Mouse (Mus musculus): Measurements from ENCODE around the gene Gabra5. TPM values are rescaled to one million over a fixed set of nuclear protein-coding genes. Genes with fewer than 3 reads are reported as not detected.

Gabra5 gene
- polyA plus RNA-seq, 1 experiment from 2014 or later: 0.32 TPM

DNA sequence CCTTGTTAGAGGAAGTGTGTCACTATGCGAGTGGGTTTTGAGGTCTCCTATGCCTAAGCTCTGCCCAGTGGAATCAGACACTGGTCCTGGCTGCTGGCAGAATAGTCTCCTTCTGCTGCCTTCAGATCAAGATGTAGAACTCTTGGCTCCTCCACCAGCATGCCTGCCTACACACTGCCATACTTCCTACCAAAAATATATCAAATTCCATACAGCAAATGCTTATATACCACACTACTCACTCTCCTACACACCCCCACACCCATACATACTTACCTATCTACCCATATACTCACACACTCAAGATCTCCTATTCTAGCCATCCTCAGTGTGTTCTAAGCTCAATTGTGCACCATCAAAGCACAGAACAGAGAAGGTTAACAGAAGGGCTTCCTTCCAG is 38.5 kb downstream of the Gabra5 start:
- H3K9ac ChIP-seq: no peak overlapping the region
- H3K27me3 ChIP-seq: no peaks in the 10 kb centered on the region
- no peaks in the 10 kb centered on the region for H3K4me1 ChIP-seq
- H3K27ac ChIP-seq: no peak overlapping the region
- H3K9me3 ChIP-seq: no peaks in the 10 kb centered on the region
- no peaks in the 10 kb centered on the region for H3K36me3 ChIP-seq
- no peak overlapping the region for H3K4me2 ChIP-seq
- H3K4me3 ChIP-seq: no peak overlapping the region
- WGBS: 96% methylated on average over 1 of the region's 1 CpGs
- ATAC-seq (ENCODE audit: insufficient number of reproducible peaks, low FRiP score, low TSS enrichment, low read depth): no peak

DNA sequence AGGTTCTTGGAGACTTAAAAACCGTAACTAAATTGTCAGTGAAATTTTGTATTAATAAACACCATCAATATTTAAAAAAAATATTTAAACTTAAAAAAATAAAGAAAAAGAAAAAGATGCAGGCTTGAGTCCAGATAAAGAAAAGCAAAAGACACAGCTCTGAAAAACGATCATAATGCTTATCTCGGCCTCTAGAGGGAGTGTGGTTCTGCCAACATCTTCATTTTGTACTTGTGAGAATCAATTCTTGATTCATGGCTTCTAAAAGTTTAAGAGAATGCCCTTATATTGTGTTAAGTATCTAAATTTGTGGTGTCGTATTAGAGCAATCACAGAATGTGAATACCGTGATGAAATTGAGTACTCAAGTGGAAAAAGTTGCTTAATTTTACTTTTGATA is 49.5 kb downstream of the Gabra5 start:
- Histone ChIP-seq H3K27me3 (no peaks in the 10 kb centered on the region), H3K9me3 (no peaks in the 10 kb centered on the region), H3K4me1 (no peaks in the 10 kb centered on the region), H3K36me3 (no peaks in the 10 kb centered on the region), H3K9ac (no peak overlapping the region), H3K27ac (no peak overlapping the region), H3K4me2 (no peak overlapping the region), H3K4me3 (no peak overlapping the region)
- ATAC-seq (ENCODE audit: insufficient number of reproducible peaks, low FRiP score, low TSS enrichment, low read depth): no peak
- 62% methylated on average over 5 of the region's 5 CpGs for WGBS

DNA sequence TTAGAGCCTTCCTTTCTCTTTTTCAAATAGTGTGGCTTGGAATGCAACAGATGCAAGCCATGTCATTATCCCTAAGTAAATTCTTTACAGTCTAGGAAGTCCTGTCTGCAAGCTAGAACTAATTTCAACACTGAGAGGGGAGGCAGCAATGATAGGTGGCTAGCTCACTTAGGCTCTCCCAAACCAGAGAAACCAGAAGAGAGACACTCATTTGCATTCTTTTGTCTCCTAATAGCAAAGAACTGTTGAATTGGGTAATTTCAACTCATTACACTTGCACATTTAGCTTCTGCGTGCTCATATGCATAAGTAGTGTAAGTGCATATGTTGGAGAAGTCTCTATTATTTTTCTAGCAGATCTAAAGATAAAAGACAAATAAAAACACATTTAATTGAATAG is 61.6 kb downstream of the Gabra5 start:
- H3K36me3 ChIP-seq: no peaks in the 10 kb centered on the region
- H3K27me3 ChIP-seq: no peaks in the 10 kb centered on the region
- 71% methylated on average over 1 of the region's 1 CpGs for WGBS
- H3K4me1 ChIP-seq: no peaks in the 10 kb centered on the region
- ATAC-seq (ENCODE audit: insufficient number of reproducible peaks, low FRiP score, low TSS enrichment, low read depth): no peak
- no peak overlapping the region for H3K4me2 ChIP-seq
- H3K9ac ChIP-seq: no peak overlapping the region
- no peak overlapping the region for H3K27ac ChIP-seq
- H3K9me3 ChIP-seq: no peaks in the 10 kb centered on the region
- no peak overlapping the region for H3K4me3 ChIP-seq

DNA sequence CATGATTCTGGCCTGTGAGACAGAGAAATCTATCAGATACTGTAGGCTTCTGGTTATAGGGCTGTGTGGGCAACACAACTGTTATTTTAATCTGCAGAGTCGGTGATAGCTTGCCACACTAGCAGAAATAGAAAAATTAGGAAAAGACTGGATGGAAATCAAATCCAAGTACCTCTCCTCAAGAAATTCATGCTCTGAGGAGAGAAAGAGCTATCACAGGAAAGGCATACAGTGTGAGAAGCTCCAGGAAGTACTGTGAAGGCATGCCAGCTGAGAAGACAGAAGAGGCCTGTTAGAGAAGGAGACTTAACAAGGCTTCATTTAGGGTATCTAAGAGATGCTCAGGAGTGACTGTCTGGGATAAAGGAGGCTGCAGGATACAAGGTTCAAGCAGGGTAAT is 87.2 kb downstream of the Gabra5 start:
- Histone ChIP-seq H3K9ac (no peak overlapping the region), H3K4me3 (no peak overlapping the region), H3K9me3 (no peaks in the 10 kb centered on the region), H3K27me3 (no peaks in the 10 kb centered on the region), H3K27ac (no peak overlapping the region), H3K4me2 (no peak overlapping the region), H3K4me1 (no peaks in the 10 kb centered on the region), H3K36me3 (no peaks in the 10 kb centered on the region)
- 76% methylated on average over 1 of the region's 1 CpGs for WGBS
- ATAC-seq (ENCODE audit: insufficient number of reproducible peaks, low FRiP score, low TSS enrichment, low read depth): no peak

DNA sequence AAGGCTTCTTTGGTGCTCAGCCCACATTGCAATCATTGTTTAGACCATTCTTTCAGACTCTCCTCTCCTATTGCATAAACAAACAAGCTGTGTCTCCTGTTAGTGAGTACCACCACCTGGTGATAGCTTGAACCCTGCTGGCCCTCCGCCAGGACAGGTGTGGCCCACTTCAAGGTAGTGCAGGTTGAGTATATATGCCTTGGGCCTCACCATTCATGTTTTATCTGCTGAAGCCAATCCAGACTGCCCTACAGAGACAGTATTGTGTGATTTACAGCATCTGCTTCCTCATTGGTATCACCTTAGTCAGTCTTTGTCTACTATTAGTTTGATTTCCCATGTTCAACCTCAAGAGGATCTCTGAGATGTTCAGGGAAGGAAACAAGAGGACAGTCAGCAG is 88.8 kb downstream of the Gabra5 start:
- H3K27ac ChIP-seq: no peak overlapping the region
- H3K36me3 ChIP-seq: no peaks in the 10 kb centered on the region
- H3K4me2 ChIP-seq: no peak overlapping the region
- H3K9ac ChIP-seq: no peak overlapping the region
- no peaks in the 10 kb centered on the region for H3K4me1 ChIP-seq
- no peaks in the 10 kb centered on the region for H3K9me3 ChIP-seq
- H3K4me3 ChIP-seq: no peak overlapping the region
- no peaks in the 10 kb centered on the region for H3K27me3 ChIP-seq
- no peak for ATAC-seq (ENCODE audit: insufficient number of reproducible peaks, low FRiP score, low TSS enrichment, low read depth)
- WGBS: 63% methylated on average over 1 of the region's 1 CpGs

DNA sequence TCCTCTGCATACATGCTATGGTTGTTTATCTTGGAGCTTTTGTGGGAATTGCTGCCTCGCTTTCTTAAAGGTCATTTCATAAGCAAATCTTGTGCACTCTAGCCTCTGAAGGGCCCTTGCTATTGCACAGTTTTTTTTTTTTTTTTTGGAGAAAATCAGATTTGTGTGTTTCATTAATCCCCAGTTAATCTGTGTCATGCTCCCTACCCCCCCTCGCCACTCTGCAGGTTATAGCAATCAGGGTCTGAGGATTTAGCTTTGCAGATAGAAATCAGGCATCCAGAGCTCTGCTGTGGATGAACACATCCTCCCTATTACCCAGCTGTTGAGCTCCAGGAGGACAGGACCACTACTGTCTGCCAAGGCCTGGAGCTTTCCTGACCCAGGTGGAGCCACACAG is 90.5 kb downstream of the Gabra5 start, which contains the start of gene Gabrb3:
Gabrb3 (plus strand) TSS at position 301 of the 400 bp plus-strand sequence.
- 88% methylated on average over 2 of the region's 2 CpGs for WGBS
- H3K4me2 ChIP-seq: no peak within 1 kb of the TSS
- no peak within 1 kb of the TSS for H3K27ac ChIP-seq
- no peaks in the 10 kb centered on the region for H3K9me3 ChIP-seq
- no peak within 1 kb of the TSS for H3K9ac ChIP-seq
- H3K27me3 ChIP-seq: no peaks in the 10 kb centered on the region
- ATAC-seq (ENCODE audit: insufficient number of reproducible peaks, low FRiP score, low TSS enrichment, low read depth): no peak
- no peak within 1 kb of the TSS for H3K4me3 ChIP-seq
- no peaks in the 10 kb centered on the region for H3K4me1 ChIP-seq
- no peaks in the 10 kb centered on the region for H3K36me3 ChIP-seq

DNA sequence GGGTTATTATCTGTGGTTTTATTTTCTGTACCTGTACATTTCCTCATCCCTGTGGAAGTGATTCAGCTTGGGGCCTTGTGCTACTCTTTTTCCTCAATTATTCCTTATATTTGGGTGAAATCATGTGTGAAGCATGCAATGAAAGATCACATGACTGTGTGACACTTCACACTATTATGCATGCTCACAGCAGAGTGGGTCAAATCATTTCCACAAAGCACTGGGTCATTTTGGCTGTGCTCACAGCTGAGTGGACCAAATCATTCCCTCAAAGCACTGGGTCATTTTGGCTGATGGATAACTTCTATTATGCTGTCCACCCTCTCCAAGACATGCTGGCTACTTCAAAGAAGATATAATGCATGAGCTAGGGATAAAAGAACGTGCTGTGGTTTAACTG is 97.0 kb downstream of the Gabra5 start:
- 47% methylated on average over 1 of the region's 1 CpGs for WGBS
- H3K27me3 ChIP-seq: no peaks in the 10 kb centered on the region

DNA sequence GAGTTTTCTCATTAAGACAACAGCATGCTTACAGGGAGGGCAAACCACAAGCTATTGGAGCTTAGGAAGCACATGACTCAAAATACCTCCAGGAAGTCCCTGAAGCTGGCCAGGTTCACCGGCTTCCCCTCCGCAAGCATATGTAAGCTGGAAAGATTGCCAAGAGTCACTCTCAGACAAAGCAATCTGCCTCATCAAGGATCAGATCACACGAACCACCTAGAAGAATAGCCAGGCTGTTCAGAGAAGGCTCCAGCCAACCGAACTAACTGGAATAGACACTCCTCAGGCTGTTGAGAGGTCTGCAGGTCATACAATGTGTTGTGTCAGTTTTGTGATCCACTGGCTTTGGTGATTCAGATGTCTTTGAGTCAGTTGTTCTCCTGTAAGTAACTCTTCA is 98.7 kb downstream of the Gabra5 start:
- Histone ChIP-seq H3K4me3 (no peak overlapping the region), H3K9me3 (no peaks in the 10 kb centered on the region), H3K4me1 (no peaks in the 10 kb centered on the region), H3K4me2 (no peak overlapping the region), H3K9ac (no peak overlapping the region), H3K36me3 (no peaks in the 10 kb centered on the region), H3K27ac (no peak overlapping the region), H3K27me3 (no peaks in the 10 kb centered on the region)
- ATAC-seq (ENCODE audit: insufficient number of reproducible peaks, low FRiP score, low TSS enrichment, low read depth): no peak
- 82% methylated on average over 4 of the region's 4 CpGs for WGBS

More for the DNA sequence above, 97.0 kb downstream of the Gabra5 start:
- Histone ChIP-seq H3K9ac (no peak overlapping the region), H3K36me3 (no peaks in the 10 kb centered on the region), H3K4me3 (no peak overlapping the region), H3K9me3 (no peaks in the 10 kb centered on the region), H3K4me1 (no peaks in the 10 kb centered on the region), H3K4me2 (no peak overlapping the region), H3K27ac (no peak overlapping the region)
- no peak for ATAC-seq (ENCODE audit: insufficient number of reproducible peaks, low FRiP score, low TSS enrichment, low read depth)

DNA sequence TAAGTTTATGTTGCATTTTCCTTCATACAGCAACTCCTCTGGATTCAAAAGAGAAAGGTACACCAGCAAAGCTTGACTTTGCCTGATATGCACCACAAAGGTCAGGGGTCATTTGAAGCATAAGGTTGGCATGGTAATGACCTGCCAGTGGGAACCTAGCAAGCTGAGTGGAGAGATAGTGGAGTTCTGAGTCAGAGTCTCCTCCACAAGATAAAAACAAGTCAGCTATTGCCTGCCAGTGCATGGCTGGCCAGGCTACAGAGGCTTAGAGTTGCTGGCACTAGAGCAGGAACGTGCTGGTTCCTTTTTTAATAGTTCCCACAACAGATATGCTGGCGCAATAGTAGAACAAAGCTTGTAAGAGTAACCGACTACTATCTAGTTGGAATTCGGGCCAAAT is 116.3 kb downstream of the Gabra5 start:
- H3K27me3 ChIP-seq: no peaks in the 10 kb centered on the region; the same call in 1 of the 2 replicates
- no peaks in the 10 kb centered on the region for H3K9me3 ChIP-seq
- no peak overlapping the region for H3K9ac ChIP-seq
- no peaks in the 10 kb centered on the region for H3K4me1 ChIP-seq
- H3K4me2 ChIP-seq: no peak overlapping the region
- H3K4me3 ChIP-seq: no peak overlapping the region
- H3K27ac ChIP-seq: no peak overlapping the region
- ATAC-seq (ENCODE audit: insufficient number of reproducible peaks, low FRiP score, low TSS enrichment, low read depth): no peak
- 80% methylated on average over 4 of the region's 4 CpGs for WGBS
- H3K36me3 ChIP-seq: no peaks in the 10 kb centered on the region

DNA sequence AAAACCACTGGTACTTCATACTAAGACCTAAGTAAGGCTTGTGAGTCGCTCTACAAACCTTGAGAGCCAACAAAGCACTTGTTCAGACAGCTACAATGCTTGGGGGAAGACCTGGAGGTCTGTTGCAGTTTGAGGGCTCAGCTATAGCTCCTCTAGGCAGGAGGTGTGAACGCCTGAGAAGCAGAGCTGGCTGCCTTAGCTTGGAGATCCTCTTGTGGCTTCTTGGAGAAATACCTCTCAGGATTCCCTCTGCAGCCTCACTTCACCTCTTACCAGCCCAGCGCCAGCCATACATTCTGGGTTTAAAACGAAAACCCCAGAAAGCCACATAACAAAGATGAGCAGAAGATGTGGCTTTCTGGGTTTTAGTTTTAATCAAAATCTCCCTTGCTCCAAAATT is 119.8 kb downstream of the Gabra5 start:
- Histone ChIP-seq H3K4me2 (no peak overlapping the region), H3K27ac (no peak overlapping the region), H3K9me3 (no peaks in the 10 kb centered on the region), H3K9ac (no peak overlapping the region), H3K27me3 (peaks cover 23% of the 10 kb centered on the region), H3K36me3 (no peaks in the 10 kb centered on the region), H3K4me3 (no peak overlapping the region), H3K4me1 (peaks cover 11% of the 10 kb centered on the region)
- no peak for ATAC-seq (ENCODE audit: insufficient number of reproducible peaks, low FRiP score, low TSS enrichment, low read depth)
- 37% methylated on average over 4 of the region's 4 CpGs for WGBS

DNA sequence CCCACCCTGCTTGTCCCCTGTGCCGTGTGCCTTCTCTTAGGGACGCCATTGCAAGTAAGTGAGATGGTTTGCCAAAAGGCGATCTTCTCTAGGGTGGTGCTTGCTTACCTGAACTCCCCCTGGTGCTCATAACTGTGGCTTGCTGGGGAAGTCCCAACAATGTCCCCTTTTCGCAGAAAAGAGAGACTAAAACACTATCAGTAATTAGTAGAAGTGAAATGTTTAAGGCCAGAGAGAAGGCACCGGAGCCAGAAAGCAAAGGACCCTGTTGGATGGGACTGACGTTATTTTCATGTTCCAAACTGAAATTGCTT is 122.6 kb downstream of the Gabra5 start:
- 17% methylated on average over 6 of the region's 6 CpGs for WGBS
- Histone ChIP-seq H3K27ac (no peak overlapping the region), H3K27me3 (peaks cover 29% of the 10 kb centered on the region), H3K4me3 (peak overlapping the region; percentile 51), H3K9ac (0 out of 2 replicates have a peak overlapping the region, but pooled peaks have one; percentile 28), H3K4me2 (peak overlapping the region; percentile 91), H3K36me3 (no peaks in the 10 kb centered on the region), H3K4me1 (peaks cover 11% of the 10 kb centered on the region), H3K9me3 (no peaks in the 10 kb centered on the region)
- ATAC-seq (ENCODE audit: insufficient number of reproducible peaks, low FRiP score, low TSS enrichment, low read depth): no peak

DNA sequence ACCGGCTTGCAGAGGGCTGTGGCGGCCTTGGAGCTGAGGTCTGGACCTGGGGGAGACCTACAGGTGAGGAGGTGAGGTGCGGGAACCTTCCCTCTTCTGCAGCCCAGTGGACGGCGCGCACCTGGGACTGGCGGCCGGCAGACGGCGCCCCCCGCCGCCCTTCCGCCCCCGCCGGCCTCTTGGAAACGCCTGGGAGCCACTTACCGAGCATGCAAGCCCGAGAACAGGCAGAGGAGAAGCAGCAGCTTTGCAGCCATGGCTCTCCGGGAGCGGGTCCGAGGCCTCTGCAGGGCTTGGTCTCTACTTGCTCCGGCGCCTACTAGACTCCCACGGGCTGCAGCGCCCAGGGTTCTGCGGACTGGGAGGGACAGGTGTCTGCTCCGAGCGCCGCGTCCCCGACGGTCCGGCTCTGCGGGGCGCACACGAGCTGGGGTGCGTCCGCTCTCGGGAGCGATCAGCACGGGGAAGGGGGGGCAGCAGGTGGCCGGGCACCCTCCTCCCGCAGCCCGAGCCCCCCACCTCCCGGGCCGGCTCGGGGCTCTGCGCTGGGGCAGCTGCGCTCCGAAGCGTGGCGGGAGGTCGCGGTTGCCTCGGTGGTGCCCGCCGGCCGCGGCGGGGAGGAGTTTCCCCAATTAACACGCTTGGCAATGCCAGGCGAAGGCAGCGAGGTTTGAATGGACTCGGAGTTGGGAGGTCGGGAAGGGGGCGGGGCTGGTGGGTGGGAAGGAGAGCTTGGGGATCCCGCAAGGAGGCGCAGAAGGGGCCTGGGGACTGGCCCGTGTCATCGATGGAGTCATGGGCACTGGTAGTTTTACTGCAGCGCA is 123.1 kb downstream of the Gabra5 start, which contains the start of gene Gabrg3:
Gabrg3 (minus strand) TSS at position 672 of the 824 bp plus-strand sequence.
- ATAC-seq (ENCODE audit: insufficient number of reproducible peaks, low FRiP score, low TSS enrichment, low read depth): no peak
- H3K4me1 ChIP-seq: peaks cover 11% of the 10 kb centered on the region
- no peak within 1 kb of the TSS for H3K27ac ChIP-seq
- H3K9me3 ChIP-seq: no peaks in the 10 kb centered on the region
- peaks cover 29% of the 10 kb centered on the region for H3K27me3 ChIP-seq
- WGBS: under 1% methylated on average over 68 of the region's 71 CpGs
- H3K4me3 ChIP-seq: peak within 1 kb of the TSS; percentile 51
- H3K9ac ChIP-seq: peak within 1 kb of the TSS; percentile 28; the same call in 1 of the 2 replicates
- H3K36me3 ChIP-seq: no peaks in the 10 kb centered on the region
- H3K4me2 ChIP-seq: peak within 1 kb of the TSS; percentile 91

Measured in limb, embryonic 15.5 days (tissue).